8 mouse cellular contexts compared by ENCODE assay signal in the genomic region with DNA sequence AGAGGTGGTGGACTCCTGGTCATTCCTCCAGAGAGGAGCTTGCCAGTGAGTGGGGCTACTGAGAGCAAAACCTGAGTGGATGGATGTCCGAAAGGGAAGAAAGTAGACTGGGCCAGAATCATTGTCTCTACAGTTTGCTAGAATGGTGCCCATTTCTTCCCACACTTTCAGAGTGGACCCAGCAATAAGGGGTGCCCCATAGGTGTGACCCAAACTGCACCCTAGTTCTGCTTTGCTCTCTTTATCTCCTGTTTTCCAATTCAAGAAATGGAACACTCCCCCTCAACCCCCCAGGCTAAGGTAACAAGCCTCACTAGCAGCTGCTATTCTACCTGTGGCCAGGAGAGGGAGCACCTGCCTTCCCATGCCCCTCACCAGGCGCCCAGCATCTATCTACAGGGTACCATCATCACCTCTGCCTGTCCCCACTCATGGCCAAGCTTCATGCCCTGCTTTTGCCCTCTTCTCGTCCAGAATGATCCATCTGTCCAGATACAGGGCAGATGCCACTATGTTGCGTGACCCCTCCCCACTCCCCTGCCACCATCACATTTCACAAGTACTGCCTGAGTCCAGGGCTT. TPM values are rescaled to one million over a fixed set of nuclear protein-coding genes. Genes with fewer than 3 reads are reported as not detected.
DNase-seq lines count a peak whose midpoint lies in the region; ATAC-seq and TF ChIP-seq lines count a peak whose summit lies in the region.

No protein-coding gene starts in this region.

- intact Hi-C loops in heart, postnatal 10 days (cut with DNase I) = loop anchor here (2.0 kb wide), 1 partner anchor 232 kb away; no protein-coding TSS in a partner anchor

- TF ChIP-seq CTCF in ES-Bruce4 (IDR thresholded peaks at IDR 0.05; ENCODE audit: low read depth, low read length) = peak; percentile 94

- H3K4me1 ChIP-seq in ES-Bruce4 (ENCODE audit: control insufficient read depth, insufficient read depth, low read length) = no peaks in the 10 kb centered on the region

- no peaks in the 10 kb centered on the region for H3K27me3 ChIP-seq in ES-Bruce4 (ENCODE audit: control insufficient read depth, insufficient read depth, low read length, poor library complexity, severe bottlenecking)
- H3K27me3 ChIP-seq in splenic B cell, adult 2 months (ENCODE audit: control insufficient read depth, insufficient read depth, low read length, poor library complexity, severe bottlenecking) = no peaks in the 10 kb centered on the region

- DNase-seq in gastrocnemius, postnatal 10 days = peak; percentile 47
- no peak for DNase-seq in gastrocnemius, postnatal 25 days
- DNase-seq in cerebellum, postnatal 14 days = peak; percentile 70 to 75
- DNase-seq in heart, postnatal 10 days = peak; percentile 48 to 62
- DNase-seq in layer of hippocampus, postnatal 10 days (ENCODE audit: low spot score in 2 of 2) = peak; percentile 61 to 74
- DNase-seq in splenic B cell, adult 2 months (ENCODE audit: low read depth, low spot score) = peak; percentile 49

- ATAC-seq in megakaryocyte, adult 5-6 weeks (ENCODE audit: poor library complexity, severe bottlenecking) = peak; percentile 77

- TF ChIP-seq POLR2A in ES-Bruce4 (IDR thresholded peaks at IDR 0.05; ENCODE audit: insufficient read depth, low read length) = no peak

- peaks cover 20% of the 10 kb centered on the region for H3K36me3 ChIP-seq in ES-Bruce4 (ENCODE audit: control insufficient read depth, insufficient read depth, low read length, poor library complexity, severe bottlenecking)
- no peaks in the 10 kb centered on the region; the same call in 1 of the 2 replicates for H3K36me3 ChIP-seq in splenic B cell, adult 2 months (ENCODE audit: control insufficient read depth, insufficient read depth, low read length, poor library complexity, severe bottlenecking)

- H3K9me3 ChIP-seq in ES-Bruce4 (replicated peaks; ENCODE audit: control insufficient read depth, insufficient read depth, low read length, poor library complexity, severe bottlenecking) = no peaks in the 10 kb centered on the region

- TF ChIP-seq EP300 in ES-Bruce4 (IDR thresholded peaks at IDR 0.05; ENCODE audit: insufficient read depth, low read depth, low read length) = 0 out of 2 replicates have a peak, but pooled peaks have one; percentile 12

- H3K4me3 ChIP-seq in ES-Bruce4 (ENCODE audit: low read depth, low read length) = no peak overlapping the region

- H3K27ac ChIP-seq in ES-Bruce4 (ENCODE audit: insufficient read depth, low read length) = no peak overlapping the region

- H3K9ac ChIP-seq in ES-Bruce4 (ENCODE audit: low read depth, poor library complexity, severe bottlenecking) = no peak overlapping the region

RNA-seq across cellular contexts. Expression of gene Rrm2, which starts 8.8 kb away (rescaled TPM):
- total RNA-seq in gastrocnemius, postnatal 10 days (2021) = 10 to 100 TPM; 13.5 to 21.2 TPM
- 1 to 10 TPM; 1.8 to 3.6 TPM for total RNA-seq in gastrocnemius, postnatal 25 days (2021)
- 297 and 319 TPM in 2 replicates for polyA plus RNA-seq in ES-Bruce4 (2011; ENCODE audit: insufficient read depth, insufficient read length, low read depth, missing spikeins)
- 10 to 100 TPM; 44.3 to 46.4 TPM for total RNA-seq in heart, postnatal 10 days (2021)
- 10 to 100 TPM; 12.4 to 15.1 TPM for total RNA-seq in layer of hippocampus, postnatal 10 days (2021)
- total RNA-seq in megakaryocyte, adult 5-6 weeks (2015) = 157 TPM in 2 replicates
- 134 and 135 TPM in 2 replicates for total RNA-seq in megakaryocyte, adult 5-6 weeks (2017)

RNA-seq across cellular contexts. Expression of gene Cys1, which starts 35.2 kb away (rescaled TPM):
- total RNA-seq in gastrocnemius, postnatal 10 days (2021) = 1 to 10 TPM; 7.4 to 8.3 TPM
- total RNA-seq in gastrocnemius, postnatal 25 days (2021) = 1 to 10 TPM; 3.0 to 3.5 TPM
- polyA plus RNA-seq in ES-Bruce4 (2011; ENCODE audit: insufficient read depth, insufficient read length, low read depth, missing spikeins) = not detected in 2 replicates
- total RNA-seq in heart, postnatal 10 days (2021) = 1 to 10 TPM; 5.1 to 5.9 TPM
- 10 to 100 TPM; 10.3 to 12.5 TPM for total RNA-seq in layer of hippocampus, postnatal 10 days (2021)
- total RNA-seq in megakaryocyte, adult 5-6 weeks (2015) = not detected in 2 replicates
- total RNA-seq in megakaryocyte, adult 5-6 weeks (2017) = not detected in 2 replicates

Comparison
In these comparisons a context has a peak if more than half of its experiments do, and no peak if none do; other contexts are left out.
1. RNA of gene Cys1, which starts 35.2 kb away (total RNA-seq): 10.3 to 12.5 TPM in layer of hippocampus, postnatal 10 days, 7.4 to 8.3 TPM in gastrocnemius, postnatal 10 days, 5.1 to 5.9 TPM in heart, postnatal 10 days and 3.0 to 3.5 TPM in gastrocnemius, postnatal 25 days; not detected in megakaryocyte, adult 5-6 weeks; every median in the first group is over 4 times any median in the second.